Mouse (Mus musculus) hindbrain, embryonic 10.5 days (tissue): ENCODE results near the gene Ovol1. TPM values are rescaled to one million over a fixed set of nuclear protein-coding genes. Genes with fewer than 3 reads are reported as not detected.

ENCODE experiments used
- DNase-seq: peaks from one replicate; pipeline ENCODE4 v3.0.0-alpha.2; 2017; ENCODE audit warnings: low spot score
- H3K27ac ChIP-seq: fragments of 300-500 bp; sonication (generic); 2 replicates; pipeline ENCODE4 v1.5.1; 2016; ENCODE audit warnings: mild to moderate bottlenecking, moderate library complexity
- H3K27me3 ChIP-seq: fragments of 300-500 bp; sonication (generic); 2 replicates; pipeline ENCODE4 v1.6.1; 2016; ENCODE audit warnings: mild to moderate bottlenecking; ENCODE audit not compliant: poor library complexity, insufficient read depth, severe bottlenecking
- H3K36me3 ChIP-seq: fragments of 300-500 bp; sonication (generic); 2 replicates; pipeline ENCODE4 v1.6.1; 2016; ENCODE audit warnings: mild to moderate bottlenecking, moderate library complexity
- H3K4me1 ChIP-seq: fragments of 300-500 bp; sonication (generic); replicated peaks from 2 replicates; pipeline ENCODE4 v1.6.1; 2016; ENCODE audit warnings: mild to moderate bottlenecking
- H3K4me3 ChIP-seq: fragments of 300-500 bp; sonication (generic); 2 replicates; pipeline ENCODE4 v1.5.1; 2016; ENCODE audit warnings: mild to moderate bottlenecking, moderate library complexity
- H3K9me3 ChIP-seq: fragments of 300-500 bp; sonication (generic); 2 replicates; pipeline ENCODE4 v1.6.1; 2016; ENCODE audit warnings: mild to moderate bottlenecking, moderate library complexity
- whole genome bisulfite sequencing: fragments of 180-500 bp; shearing (Covaris S2); methylation state at CpG from one replicate; pipeline ENCODE4 v1.1.7; 2016; 5-methylcytosine and 5-hydroxymethylcytosine counted together
- polyA plus RNA-seq: library from polyadenylated mRNA; unstranded; fragments of >200 nt; fragmentation: Nextera tagmentation; extraction: Ambion mirVana; gene quantifications from 2 replicates; pipeline ENCODE4 v1.2.1, GENCODE M21; 2016

Ovol1 gene
- polyA plus RNA-seq, 1 experiment from 2014 or later, result 0.77 TPM

DNA sequence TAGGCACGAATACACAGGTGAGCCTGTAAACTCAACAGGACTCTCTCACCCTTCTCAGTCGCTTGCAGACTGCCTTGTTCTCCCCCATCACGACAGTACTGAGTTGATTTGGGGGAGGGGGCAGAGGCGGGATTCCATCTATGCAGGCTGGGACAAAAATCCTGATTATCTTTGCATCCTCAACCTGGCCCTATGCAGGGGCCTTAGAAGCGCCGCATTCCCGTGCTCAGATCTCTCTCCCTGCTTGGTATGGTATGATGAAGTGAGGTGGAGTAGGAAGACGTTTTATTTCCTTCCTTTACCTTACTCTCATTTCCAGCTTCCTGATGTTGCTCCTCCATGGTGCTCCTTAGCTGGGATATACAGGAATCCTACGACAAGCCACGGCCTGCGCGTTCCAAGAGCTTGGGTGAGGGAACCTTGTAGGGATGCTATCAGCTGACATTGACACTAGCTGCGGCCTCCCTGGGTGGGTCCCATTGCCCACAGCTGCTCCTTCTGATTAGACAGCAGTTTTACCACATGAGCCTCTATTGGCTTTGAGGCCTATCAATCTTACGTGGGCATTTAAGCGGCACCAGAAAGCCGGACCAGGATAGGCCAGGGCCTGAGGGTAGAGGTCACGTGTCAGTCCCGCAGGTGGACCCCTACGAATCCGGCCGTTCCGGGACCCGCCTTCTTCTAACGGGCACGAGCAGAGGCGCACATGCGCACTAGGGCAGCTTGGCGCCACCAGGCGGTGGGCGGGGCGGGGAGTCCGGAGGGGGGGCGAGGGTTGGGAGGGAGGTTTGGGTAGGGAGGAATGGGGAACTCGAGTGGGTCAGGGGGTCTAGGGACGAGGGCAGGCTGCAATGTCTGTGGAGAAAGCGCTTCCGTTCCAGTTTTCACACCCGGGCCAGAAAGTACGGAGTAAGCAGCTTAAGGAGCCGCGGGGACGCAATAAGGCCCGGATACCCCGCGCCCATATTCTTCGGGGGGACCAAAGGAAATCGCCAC lies 50.1 kb downstream of the Ovol1 start, which contains the start of gene Snx32:
Gene Snx32 (minus strand): TSS at position 508 of the 996 bp plus-strand sequence.
- 4% methylated on average over 47 of the region's 47 CpGs for WGBS
- Histone ChIP-seq H3K4me1 (peaks cover 22% of the 10 kb centered on the region), H3K27ac (peak within 1 kb of the TSS; percentile 88), H3K36me3 (no peaks in the 10 kb centered on the region), H3K9me3 (peaks cover 3% of the 10 kb centered on the region; the same call in 1 of the 2 replicates), H3K4me3 (peak within 1 kb of the TSS; percentile 62), H3K27me3 (no peaks in the 10 kb centered on the region)
- peak; percentile 93 for DNase-seq

DNA sequence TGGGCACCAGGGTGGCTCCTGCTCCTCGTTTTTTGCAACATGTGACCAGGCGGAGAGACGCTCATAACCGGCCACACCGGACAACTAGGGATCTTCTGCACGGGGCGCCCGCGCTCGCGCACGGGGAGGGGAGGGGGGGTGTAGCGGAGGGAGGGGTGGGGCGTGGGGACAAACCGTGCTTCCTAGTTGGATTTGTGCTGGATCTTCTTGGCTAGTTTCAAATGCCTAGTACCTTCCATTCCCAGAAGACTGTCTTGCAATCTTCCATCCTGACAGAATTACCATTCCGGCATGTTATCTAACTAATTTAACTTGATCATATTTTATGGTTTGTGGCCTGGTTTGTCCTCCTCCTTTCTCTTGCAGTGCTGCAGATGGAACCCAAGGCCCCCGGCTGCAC lies 56.8 kb downstream of the Ovol1 start, which contains the start of gene 1700020D05Rik:
Gene 1700020D05Rik (minus strand): TSS at position 101 of the 400 bp plus-strand sequence.
- H3K27ac ChIP-seq, result no peak within 1 kb of the TSS
- no peaks in the 10 kb centered on the region for H3K4me1 ChIP-seq
- H3K9me3 ChIP-seq, result peaks cover 3% of the 10 kb centered on the region; the same call in 1 of the 2 replicates
- WGBS, result 54% methylated on average over 17 of the region's 17 CpGs
- H3K27me3 ChIP-seq, result peaks cover 8% of the 10 kb centered on the region; the same call in 1 of the 2 replicates
- DNase-seq, result no peak
- H3K4me3 ChIP-seq, result no peak within 1 kb of the TSS
- H3K36me3 ChIP-seq, result peaks cover 2% of the 10 kb centered on the region; the same call in 1 of the 2 replicates

DNA sequence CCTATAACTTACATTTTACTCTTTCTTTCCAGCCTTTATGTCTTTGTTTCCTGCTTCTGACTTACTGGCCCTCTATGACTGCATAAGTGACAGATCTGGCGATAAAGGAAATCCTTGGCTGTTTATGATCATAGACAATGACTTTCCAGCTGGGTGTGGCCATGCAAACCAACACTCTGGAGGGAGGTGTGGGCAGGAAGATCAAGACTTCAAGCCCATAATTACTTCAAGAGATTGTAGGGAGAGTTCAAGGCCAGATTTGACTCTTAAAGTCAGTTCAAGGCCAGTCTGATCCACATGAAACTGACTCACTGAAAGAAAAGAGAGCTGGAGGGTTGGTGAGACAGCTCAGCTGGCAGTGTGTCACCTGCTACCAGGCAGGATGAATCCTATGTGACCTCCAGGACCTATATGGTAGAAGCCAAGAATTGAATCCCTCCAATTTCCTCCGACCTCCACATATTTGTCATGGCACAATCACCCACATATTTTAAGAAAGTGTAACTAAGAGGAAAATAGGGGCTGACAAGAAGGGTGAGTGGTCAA lies 60.0 kb downstream of the Ovol1 start:
- H3K27me3 ChIP-seq, result peaks cover 8% of the 10 kb centered on the region; the same call in 1 of the 2 replicates
- H3K36me3 ChIP-seq, result peaks cover 34% of the 10 kb centered on the region
- H3K4me1 ChIP-seq, result 0 out of 2 replicates have a peak, but pooled peaks cover 3% of the 10 kb centered on the region
- no peak for DNase-seq
- H3K27ac ChIP-seq, result no peak overlapping the region
- no peak overlapping the region for H3K4me3 ChIP-seq
- WGBS, result 91% methylated on average over 2 of the region's 2 CpGs
- no peaks in the 10 kb centered on the region for H3K9me3 ChIP-seq

Other genes with a start within 250 kb of the Ovol1 start
- not detected in 2 replicates for gene Catsper1, start 224.9 kb downstream of the Ovol1 start, polyA plus RNA-seq
- gene Cst6, start 211.1 kb downstream of the Ovol1 start, polyA plus RNA-seq, result 0.65 and 1.6 TPM in 2 replicates
- gene Eif1ad, start 193.9 kb downstream of the Ovol1 start, polyA plus RNA-seq, result 84.2 and 90.5 TPM in 2 replicates
- gene Banf1, start 193.5 kb downstream of the Ovol1 start, polyA plus RNA-seq, result 539 and 565 TPM in 2 replicates
- 82.7 and 93.2 TPM in 2 replicates for gene Sart1, start 171.9 kb downstream of the Ovol1 start, polyA plus RNA-seq
- 0.44 and 0.58 TPM in 2 replicates for gene Tsga10ip, start 158.1 kb downstream of the Ovol1 start, polyA plus RNA-seq
- gene Drap1, start 135.7 kb downstream of the Ovol1 start, polyA plus RNA-seq, result 223 and 271 TPM in 2 replicates
- gene AI837181, start 135.5 kb downstream of the Ovol1 start, polyA plus RNA-seq, result 53.8 and 63.9 TPM in 2 replicates
- not detected in 2 replicates for gene Fosl1, start 113.1 kb downstream of the Ovol1 start, polyA plus RNA-seq
- gene Ccdc85b, start 102.8 kb downstream of the Ovol1 start, polyA plus RNA-seq, result 6.9 and 8.6 TPM in 2 replicates
- 99.5 and 122 TPM in 2 replicates for gene Fibp, start 100.0 kb downstream of the Ovol1 start, polyA plus RNA-seq
- 2.0 and 3.0 TPM in 2 replicates for gene Ctsw, start 92.1 kb downstream of the Ovol1 start, polyA plus RNA-seq
- 62.7 and 71.3 TPM in 2 replicates for gene Efemp2, start 86.7 kb downstream of the Ovol1 start, polyA plus RNA-seq
- gene Mus81, start 72.2 kb downstream of the Ovol1 start, polyA plus RNA-seq, result 43.7 and 51.4 TPM in 2 replicates
- gene Cfl1, start 70.2 kb downstream of the Ovol1 start, polyA plus RNA-seq, result 3,259 and 3,562 TPM in 2 replicates
- gene 1700020D05Rik, start 56.9 kb downstream of the Ovol1 start, polyA plus RNA-seq, result not detected in 2 replicates
- 8.9 and 18.7 TPM in 2 replicates for gene Snx32, start 50.1 kb downstream of the Ovol1 start, polyA plus RNA-seq
- 1.6 and 2.6 TPM in 2 replicates for gene Ap5b1, start 7.4 kb upstream of the Ovol1 start, polyA plus RNA-seq
- gene Rnaseh2c, start 41.2 kb upstream of the Ovol1 start, polyA plus RNA-seq, result 177 and 187 TPM in 2 replicates
- 58.9 and 69.2 TPM in 2 replicates for gene Kat5, start 49.6 kb upstream of the Ovol1 start, polyA plus RNA-seq
- 27.8 and 36.0 TPM in 2 replicates for gene Rela, start 76.8 kb upstream of the Ovol1 start, polyA plus RNA-seq
- gene Sipa1, start 103.1 kb upstream of the Ovol1 start, polyA plus RNA-seq, result 27.5 and 27.6 TPM in 2 replicates
- gene Map3k11, start 128.1 kb upstream of the Ovol1 start, polyA plus RNA-seq, result 34.1 and 35.1 TPM in 2 replicates
- 27.3 and 30.8 TPM in 2 replicates for gene Pcnx3, start 128.3 kb upstream of the Ovol1 start, polyA plus RNA-seq
- gene Kcnk7, start 143.7 kb upstream of the Ovol1 start, polyA plus RNA-seq, result 0.16 and 0.21 TPM in 2 replicates
- gene Ehbp1l1, start 165.7 kb upstream of the Ovol1 start, polyA plus RNA-seq, result 9.7 and 10.1 TPM in 2 replicates
- gene Fam89b, start 169.0 kb upstream of the Ovol1 start, polyA plus RNA-seq, result 149 and 192 TPM in 2 replicates
- 2.7 and 6.9 TPM in 2 replicates for gene Ltbp3, start 180.3 kb upstream of the Ovol1 start, polyA plus RNA-seq
- 68.2 and 69.5 TPM in 2 replicates for gene Scyl1, start 210.8 kb upstream of the Ovol1 start, polyA plus RNA-seq